Mouse (Mus musculus) cerebellum, adult 2 months (tissue): ENCODE data around the gene Plagl1. TPM values are rescaled to one million over a fixed set of nuclear protein-coding genes. Genes with fewer than 3 reads are reported as not detected.

ENCODE experiments used
- DNase-seq, 2 experiments: peaks; one replicate each; pipeline ENCODE4 v3.0.0; 2021
- H3K27ac ChIP-seq: fragments of 200-500 bp; 2 replicates; pipeline ENCODE4 v1.5.1; 2012; ENCODE audit warnings: low read length, control low read depth, inconsistent platforms; ENCODE audit not compliant: insufficient read depth
- H3K27me3 ChIP-seq: fragments of 200-500 bp; 2 replicates; pipeline ENCODE4 v1.6.1; 2012; ENCODE audit warnings: inconsistent platforms, mild to moderate bottlenecking, low read length, moderate library complexity; ENCODE audit not compliant: control insufficient read depth, insufficient read depth
- H3K4me1 ChIP-seq: fragments of 200-500 bp; 2 replicates; pipeline ENCODE4 v1.6.1; 2011; ENCODE audit warnings: low read length; ENCODE audit not compliant: control insufficient read depth, insufficient read depth
- H3K4me3 ChIP-seq: fragments of 200-500 bp; replicated peaks from 2 replicates; pipeline ENCODE3; 2011; ENCODE audit warnings: mild to moderate bottlenecking, low read depth, low read length, control low read depth; ENCODE audit not compliant: insufficient read depth
- CTCF ChIP-seq: fragments of 200-500 bp; IDR thresholded peaks from 2 replicates; pipeline ENCODE4 v1.5.1; 2011; ENCODE audit warnings: low read depth, mild to moderate bottlenecking, control low read depth, low read length, moderate library complexity, borderline replicate concordance; ENCODE audit not compliant: insufficient read depth
- POLR2A ChIP-seq: fragments of 200-500 bp; IDR thresholded peaks from 2 replicates; pipeline ENCODE4 v1.6.1; 2011; ENCODE audit warnings: low read length, control low read depth, borderline replicate concordance; ENCODE audit not compliant: insufficient read depth
- WGBS: fragments of 180-500 bp; shearing (Covaris S2); methylation state at CpG from one replicate; pipeline ENCODE4 v1.1.7; 2018; 5-methylcytosine and 5-hydroxymethylcytosine counted together
- polyA plus RNA-seq: library from polyadenylated mRNA; depleted of rRNA; stranded (reverse); fragments of >200 nt; gene quantifications from 2 replicates; pipeline ENCODE4 v1.2.3, GENCODE M21; 2012

Plagl1 gene
- polyA plus RNA-seq, 1 experiment: 12.7 TPM

DNA sequence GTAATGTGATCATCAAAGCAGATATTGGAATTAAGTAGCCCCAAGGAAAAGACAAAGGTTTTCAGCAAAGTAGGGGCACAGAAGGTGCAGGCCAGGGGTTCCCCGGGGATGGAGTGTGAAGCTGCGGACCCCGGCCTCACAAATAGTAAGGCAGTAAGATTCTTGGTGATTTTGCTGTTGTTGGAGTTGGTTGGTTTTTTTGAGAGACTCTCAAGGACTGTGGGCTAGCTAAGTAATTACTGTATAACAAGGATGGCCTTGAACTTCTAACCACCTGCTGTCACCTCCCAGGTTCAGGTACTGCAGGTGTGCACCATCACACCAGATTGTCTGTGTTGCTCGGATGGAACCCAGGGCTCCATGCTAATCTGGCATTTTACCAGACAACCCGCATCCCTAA, 30.9 kb upstream of the Plagl1 start:
- Histone ChIP-seq H3K27me3 (no peaks in the 10 kb centered on the region), H3K4me1 (no peaks in the 10 kb centered on the region), H3K4me3 (no peak overlapping the region), H3K27ac (no peak overlapping the region)
- DNase-seq: no peak
- 82% methylated on average over 5 of the region's 5 CpGs for WGBS
- TF ChIP-seq POLR2A (no peak), CTCF (no peak)

GRCm38 (mm10) chr10:13035270-13035669, 25.0 kb upstream of the Plagl1 start:
- H3K27ac ChIP-seq: no peak overlapping the region
- H3K4me1 ChIP-seq: no peaks in the 10 kb centered on the region
- 65% methylated on average over 3 of the region's 3 CpGs for WGBS
- H3K27me3 ChIP-seq: no peaks in the 10 kb centered on the region
- no peak for DNase-seq
- H3K4me3 ChIP-seq: no peak overlapping the region
- no peak for TF ChIP-seq CTCF
- TF ChIP-seq POLR2A: no peak

DNA sequence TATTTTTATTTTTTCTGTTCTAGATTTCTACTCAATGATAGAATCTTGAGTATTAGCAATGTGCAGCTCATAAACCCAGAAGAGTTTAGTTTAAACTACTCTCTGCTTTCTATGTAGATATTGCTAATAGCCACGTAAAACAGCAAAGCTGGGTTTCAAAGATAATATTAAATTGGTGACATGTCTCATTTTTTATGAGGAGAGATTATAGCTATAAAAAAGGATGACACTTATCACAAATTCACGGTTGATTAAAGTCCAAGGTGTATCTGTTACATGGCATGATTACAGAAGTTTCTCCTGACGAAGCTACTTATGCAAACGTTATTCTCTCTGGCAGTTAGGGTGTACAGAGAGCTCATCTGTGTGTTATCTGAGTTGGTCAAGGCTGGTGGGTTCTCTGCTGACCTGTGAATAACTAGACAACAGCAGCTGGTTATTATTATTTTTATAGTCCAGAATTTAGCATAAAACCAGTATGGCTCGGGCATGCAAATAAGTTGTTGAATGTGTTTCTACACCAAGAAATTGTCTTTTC, 20.6 kb upstream of the Plagl1 start:
- TF ChIP-seq CTCF (no peak), POLR2A (no peak)
- 88% methylated on average over 5 of the region's 5 CpGs for WGBS
- no peak overlapping the region for H3K4me3 ChIP-seq
- H3K27ac ChIP-seq: no peak overlapping the region
- H3K27me3 ChIP-seq: no peaks in the 10 kb centered on the region
- DNase-seq: no peak
- H3K4me1 ChIP-seq: no peaks in the 10 kb centered on the region

DNA sequence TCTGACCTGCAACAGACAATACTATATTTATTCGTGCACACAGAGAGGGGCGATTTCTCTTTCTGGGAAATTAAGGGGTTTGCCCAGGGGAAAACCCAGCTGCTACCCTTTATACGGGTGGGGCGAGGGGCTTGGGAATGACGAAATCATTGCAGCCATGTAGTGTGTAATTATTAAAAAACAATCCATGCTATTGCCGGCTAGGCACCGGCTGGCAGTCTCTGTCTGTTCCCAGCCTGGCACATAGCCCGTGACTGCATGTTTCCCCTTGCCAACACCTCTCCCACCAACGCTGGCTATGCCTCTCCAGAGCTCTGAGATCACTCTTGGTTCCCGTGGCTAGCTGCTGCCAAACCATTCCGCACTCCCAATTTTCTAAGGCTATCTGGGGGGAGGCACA, 15.6 kb upstream of the Plagl1 start:
- Histone ChIP-seq H3K4me3 (no peak overlapping the region), H3K27ac (no peak overlapping the region), H3K27me3 (no peaks in the 10 kb centered on the region), H3K4me1 (no peaks in the 10 kb centered on the region)
- WGBS: 11% methylated on average over 11 of the region's 11 CpGs
- DNase-seq: peak; percentile 13 to 27
- TF ChIP-seq CTCF: no peak

DNA sequence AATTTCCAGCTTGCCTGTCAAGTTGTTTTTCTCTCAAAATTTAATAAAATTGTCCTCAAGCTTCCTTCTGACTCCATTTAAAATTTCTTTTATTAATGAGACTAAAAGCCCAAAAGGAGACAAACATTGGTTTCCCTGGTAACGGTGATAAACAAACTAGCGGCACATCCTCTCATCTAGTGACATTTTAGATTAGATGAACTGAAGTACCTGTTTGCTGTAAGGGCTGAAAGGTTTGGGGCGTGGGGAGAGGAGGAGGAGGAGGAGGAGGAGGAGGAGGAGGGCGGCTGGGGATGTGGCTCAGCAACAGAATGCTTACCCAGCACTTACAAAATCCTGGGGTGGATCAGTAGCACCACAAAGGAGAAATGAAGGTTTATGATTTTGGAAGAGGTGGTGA, 12.5 kb upstream of the Plagl1 start:
- 52% methylated on average over 4 of the region's 4 CpGs for WGBS
- Histone ChIP-seq H3K27ac (no peak overlapping the region), H3K27me3 (no peaks in the 10 kb centered on the region), H3K4me3 (no peak overlapping the region), H3K4me1 (no peaks in the 10 kb centered on the region)
- TF ChIP-seq CTCF (no peak), POLR2A (no peak)
- DNase-seq: no peak

GRCm38 (mm10) chr10:13056863-13057381, 3.4 kb upstream of the Plagl1 start:
- Histone ChIP-seq H3K4me1 (no peaks in the 10 kb centered on the region), H3K4me3 (no peak overlapping the region), H3K27ac (no peak overlapping the region), H3K27me3 (no peaks in the 10 kb centered on the region)
- 92% methylated on average over 6 of the region's 6 CpGs for WGBS
- TF ChIP-seq POLR2A: no peak
- TF ChIP-seq CTCF: no peak
- no peak for DNase-seq

DNA sequence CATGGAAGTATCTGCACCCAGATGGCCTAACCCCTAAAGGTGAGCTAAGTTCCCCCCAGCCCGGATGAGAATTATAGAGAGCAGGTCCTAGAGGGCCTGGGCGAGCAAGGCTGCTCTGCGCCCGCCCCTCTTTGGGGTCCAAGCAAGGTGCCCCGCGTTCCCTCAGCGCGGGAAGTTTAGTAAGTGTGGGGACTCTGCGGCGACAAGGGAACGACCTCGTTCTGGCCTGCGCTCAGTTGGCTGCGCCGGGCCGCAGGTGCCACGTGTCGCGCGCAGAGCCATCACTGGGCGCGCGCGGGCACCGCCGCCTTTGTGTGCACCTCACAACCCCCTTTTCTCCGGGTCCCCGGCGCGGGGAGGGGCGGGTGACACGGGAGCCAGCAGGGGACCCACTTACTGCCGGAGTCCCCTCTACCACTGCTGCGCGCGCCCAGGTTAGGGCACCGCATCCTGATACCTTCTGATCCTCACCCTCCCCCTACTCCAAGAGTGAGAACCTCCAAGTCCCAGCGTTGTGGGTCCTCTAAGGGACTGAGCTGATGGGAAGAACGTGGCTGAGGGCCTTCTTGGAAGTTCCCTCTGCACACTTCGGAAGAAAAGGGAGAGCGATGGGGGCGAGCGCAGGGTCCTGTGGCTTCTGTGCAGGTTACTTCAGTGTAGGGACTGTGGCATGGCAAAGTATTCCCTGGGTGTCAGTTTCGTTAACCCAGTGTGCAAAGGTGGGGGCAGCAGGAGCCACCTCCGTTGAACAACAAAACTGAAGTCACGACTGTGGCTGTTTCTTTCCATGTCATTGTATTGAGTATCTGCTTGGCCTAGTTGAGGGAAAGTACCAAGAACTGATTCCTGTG, 742 bp downstream of the Plagl1 start:
- no peaks in the 10 kb centered on the region for H3K27me3 ChIP-seq
- 13% methylated on average over 46 of the region's 46 CpGs for WGBS
- H3K4me1 ChIP-seq: no peaks in the 10 kb centered on the region
- no peak for TF ChIP-seq POLR2A
- TF ChIP-seq CTCF: no peak
- H3K4me3 ChIP-seq: no peak overlapping the region
- DNase-seq: no peak
- H3K27ac ChIP-seq: no peak overlapping the region

- no peak for DNase-seq
- Histone ChIP-seq H3K4me1 (no peaks in the 10 kb centered on the region), H3K27ac (no peak overlapping the region), H3K4me3 (no peak overlapping the region), H3K27me3 (no peaks in the 10 kb centered on the region)
- TF ChIP-seq POLR2A (no peak), CTCF (no peak)
- 60% methylated on average over 8 of the region's 8 CpGs for WGBS
These were observed 2.1 kb downstream of the Plagl1 start for GRCm38 (mm10) chr10:13062373-13062772.

GRCm38 (mm10) chr10:13063457-13063856, 3.2 kb downstream of the Plagl1 start:
- Histone ChIP-seq H3K4me1 (no peaks in the 10 kb centered on the region), H3K27ac (no peak overlapping the region), H3K4me3 (no peak overlapping the region), H3K27me3 (no peaks in the 10 kb centered on the region)
- 54% methylated on average over 7 of the region's 7 CpGs for WGBS
- no peak for DNase-seq
- TF ChIP-seq POLR2A (no peak), CTCF (no peak)
